Mouse (Mus musculus) testis, postnatal 14 days (tissue): ENCODE measurements around the gene Gas2l1.
A peak's percentile ranks its signal among the peaks of the same experiment; 100 is the strongest.

Experiments used
- DNase-seq: peaks from one replicate; pipeline ENCODE4 v3.0.0; 2021; ENCODE audit warnings: low spot score

Gas2l1 gene

DNA sequence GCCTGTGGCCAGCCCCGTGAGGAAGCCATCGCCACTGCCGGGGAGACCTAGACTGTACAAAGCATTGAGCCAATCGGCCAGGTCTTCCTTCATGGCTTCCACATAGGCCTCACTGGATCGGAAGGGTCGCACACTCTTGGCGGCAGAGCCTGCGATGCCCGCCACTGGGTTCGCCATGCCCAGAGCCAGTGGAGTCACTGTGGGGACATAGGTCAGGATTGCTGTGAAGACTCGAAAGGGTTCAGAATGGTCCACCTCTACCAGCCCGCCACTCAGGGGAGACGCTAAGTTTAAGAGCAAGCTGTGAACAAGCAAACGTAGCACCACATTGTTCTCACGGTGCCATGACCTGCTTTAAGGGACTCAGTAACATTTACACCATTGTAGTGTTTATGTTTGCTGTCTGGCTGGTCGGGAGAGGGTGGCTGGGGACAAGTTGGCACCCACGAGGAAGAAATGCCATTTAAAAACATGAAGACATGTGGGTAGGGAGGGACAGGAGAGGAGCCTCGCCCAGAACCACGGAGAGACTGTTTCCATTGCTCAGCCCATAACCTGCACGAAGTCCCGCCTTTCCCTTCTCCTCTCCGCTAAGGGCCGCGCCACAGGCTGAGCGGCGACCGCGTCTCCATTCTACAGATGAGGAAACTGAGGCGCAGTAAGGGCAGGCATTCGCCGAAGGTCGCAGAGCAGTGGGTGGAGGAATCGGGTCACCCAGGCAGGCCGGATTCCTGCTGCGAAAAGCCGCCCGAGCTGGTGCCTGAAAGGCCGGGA, 658 bp downstream of the Gas2l1 start:
- no peak for DNase-seq

DNA sequence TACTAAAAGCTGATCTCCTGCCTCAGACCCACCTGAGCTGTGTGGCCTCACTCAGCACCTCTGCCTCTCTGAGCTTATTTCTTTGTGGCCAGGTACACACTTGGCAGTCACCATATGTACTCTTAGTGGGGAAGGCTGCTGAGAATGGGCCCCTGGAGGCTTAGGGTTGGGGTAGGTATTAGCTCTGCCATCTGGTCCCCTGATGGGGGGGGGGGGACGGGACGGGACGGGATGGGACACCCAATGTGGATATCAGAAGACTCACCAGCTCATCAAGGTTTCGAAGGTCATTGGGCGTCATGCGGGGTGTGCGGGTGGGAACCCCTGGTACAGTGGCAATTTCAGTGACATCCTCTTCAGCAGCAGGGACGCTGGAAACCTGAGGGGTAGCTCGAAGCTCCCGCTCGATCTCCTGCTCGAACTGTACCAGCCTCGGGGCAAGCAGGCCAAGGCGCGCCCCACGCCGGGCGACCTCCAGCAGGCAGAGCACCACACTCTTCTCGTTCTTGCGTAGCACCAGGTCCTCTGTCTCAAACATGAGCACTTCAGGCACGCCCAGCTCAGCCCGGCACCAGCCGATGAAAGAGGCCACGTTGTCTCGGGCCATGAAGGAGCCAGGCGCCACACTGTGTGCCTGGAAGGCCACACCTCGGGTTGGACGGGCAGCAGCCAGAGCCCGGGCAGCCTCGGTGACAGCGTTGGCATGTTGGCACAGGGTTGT, 1.4 kb downstream of the Gas2l1 start:
- peak; percentile 52 for DNase-seq

DNA sequence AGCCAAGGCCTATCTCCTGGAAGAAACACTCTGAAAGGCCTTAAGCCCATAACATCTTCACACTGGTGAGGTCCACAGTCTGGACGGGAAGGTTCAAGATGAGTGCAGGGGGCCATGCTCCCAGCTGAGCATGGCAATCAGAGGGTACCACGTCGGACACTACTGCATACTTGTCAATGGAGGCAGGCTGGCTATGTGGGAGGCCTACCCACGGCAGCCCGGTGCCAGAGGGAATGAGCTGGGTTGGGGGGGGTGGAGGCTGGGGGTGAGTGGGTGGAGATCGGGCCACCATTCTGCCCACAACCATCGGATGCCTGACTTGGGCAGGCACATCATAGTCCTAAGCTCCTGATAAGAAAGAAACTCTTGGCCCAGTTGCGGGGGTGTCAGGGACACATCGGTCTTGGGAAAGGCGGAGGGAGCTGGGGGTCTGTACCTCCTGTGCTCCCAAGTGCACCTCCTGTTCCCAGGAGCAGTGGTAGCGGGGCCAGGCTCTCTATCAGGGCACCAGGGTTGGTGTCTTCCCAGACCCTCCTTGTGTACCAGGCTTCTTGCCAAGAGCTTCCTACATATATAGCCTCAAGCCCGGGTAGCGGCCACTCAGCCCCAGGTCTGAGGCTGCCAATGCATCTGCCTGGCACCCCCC, 2.1 kb downstream of the Gas2l1 start:
- peak; percentile 88 for DNase-seq

DNA sequence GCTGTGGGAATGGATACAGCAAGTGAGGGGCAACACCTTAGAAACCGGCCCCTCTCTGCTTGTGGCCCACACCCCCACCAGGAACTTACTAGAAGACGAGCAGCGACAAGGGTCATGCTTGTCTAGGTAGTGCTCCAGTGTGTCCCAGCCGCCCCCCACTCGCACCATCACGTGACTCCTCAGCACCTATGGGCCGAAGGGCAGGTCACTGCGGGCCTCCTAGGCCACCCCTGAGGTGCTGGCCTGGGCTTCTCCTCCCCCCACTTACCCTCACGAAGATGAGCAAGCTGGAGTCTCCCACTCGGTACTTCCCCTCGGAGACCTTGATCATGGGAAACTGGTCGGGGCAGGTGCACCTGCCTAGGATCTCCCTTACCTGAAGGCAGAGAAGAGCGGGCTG, 2.8 kb downstream of the Gas2l1 start:
- peak; percentile 58 for DNase-seq

DNA sequence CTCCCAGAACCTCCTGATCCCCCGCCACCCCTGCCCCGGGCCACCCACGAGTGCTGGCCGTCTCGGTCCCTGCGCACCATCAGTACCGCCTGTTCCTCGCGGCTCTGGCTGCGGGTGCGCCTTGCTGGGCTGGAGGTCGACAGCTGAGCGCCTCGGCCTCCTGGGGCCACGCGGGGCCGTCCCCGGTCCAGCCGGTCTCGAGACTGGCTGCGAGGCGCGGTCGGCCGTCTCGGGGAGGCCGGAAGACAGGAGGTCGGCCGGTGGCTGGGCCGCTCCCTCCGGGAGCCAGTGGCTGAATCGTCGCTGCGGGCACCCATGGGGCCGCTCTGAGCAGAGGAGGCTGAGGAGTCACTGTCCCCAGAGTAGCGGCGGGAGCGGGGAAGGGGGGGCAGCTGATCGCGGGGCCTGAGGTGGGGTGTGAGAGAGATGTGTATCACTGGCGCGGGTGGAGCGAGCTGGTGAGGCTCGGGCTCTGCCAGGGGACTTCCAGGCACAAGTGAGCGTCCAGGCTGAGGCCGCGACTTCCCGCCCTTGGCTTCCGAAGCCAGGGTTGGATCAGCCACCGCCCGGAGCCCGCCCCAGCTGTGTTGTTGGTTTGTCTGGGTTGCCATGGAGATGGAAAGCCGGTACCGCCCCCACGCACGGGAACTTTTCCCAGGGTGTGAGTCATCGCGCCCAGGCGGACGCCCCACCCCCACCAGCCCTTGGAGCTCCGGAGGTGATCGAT, 3.6 kb downstream of the Gas2l1 start:
- peak; percentile 91 for DNase-seq

DNA sequence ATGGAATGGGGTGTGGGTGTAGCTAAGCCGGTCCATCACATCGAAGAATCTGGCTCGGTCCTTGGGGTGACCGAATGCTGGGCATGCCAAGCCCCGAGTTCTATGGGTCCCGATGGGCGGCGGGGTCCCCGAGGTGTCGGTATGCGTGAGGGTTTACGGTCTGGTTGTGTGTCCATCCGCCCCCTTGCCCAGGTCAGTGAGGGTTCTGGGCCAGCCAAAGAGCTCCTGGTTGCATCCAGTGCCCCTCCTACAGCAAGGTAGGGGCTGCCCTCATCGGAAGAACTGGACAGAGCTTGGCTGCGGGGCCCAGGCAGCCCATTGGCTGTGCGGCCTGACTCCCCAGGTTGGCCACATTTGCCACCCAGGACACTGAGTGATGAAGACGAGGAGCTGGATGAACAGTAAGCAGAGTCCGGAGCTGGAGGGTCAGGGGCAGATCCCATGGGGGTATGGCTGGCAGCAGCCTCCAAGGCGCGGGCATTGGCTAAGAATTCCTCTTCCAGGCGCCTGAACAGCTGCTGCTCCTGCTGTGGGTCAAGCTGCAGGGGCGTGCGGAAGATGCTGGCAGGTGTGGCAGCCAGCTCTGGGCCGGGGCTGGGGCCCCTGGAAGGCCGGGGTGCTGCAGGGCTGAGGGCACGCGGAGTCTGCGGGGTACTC, 4.2 kb downstream of the Gas2l1 start:
- no peak for DNase-seq

DNA sequence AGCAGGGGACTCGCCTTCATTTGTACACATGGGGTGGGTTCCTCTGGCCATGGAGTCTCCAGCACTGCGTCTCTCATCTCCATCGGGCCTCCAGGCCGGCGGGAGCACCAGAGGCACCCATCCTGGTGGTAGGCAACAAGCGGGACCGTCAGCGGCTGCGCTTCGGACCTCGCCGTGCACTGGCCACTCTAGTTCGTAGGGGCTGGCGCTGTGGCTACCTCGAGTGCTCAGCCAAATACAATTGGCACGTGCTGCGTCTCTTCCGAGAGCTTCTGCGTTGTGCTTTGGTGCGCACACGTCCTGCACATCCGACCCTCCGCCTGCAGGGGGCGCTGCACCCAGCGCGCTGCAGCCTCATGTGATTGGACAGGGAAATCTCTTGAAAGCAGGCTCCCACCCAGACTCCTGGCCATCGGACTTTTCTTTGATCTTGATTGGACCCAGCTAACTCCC, 5.4 kb downstream of the Gas2l1 start:
- peak; percentile 76 for DNase-seq

DNA sequence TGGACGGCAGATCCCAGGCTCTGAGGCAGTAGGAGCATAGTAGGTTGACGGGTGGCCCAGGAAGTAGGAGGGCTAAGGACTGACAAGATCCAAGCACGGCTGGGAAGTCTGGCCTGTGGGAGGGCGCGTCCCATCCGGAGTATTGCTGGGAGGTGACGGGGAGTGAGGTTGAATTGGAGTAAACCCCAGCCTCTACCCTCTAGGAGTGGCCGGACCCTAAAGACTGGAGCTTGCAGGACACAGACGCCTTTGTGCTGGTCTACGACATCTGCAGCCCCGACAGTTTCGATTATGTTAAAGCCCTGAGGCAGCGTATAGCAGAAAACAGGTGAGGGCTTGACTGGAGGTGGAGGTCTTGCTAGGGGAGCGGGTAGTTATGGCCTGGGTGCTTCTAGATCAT, 5.9 kb downstream of the Gas2l1 start:
- DNase-seq, result peak; percentile 45

DNA sequence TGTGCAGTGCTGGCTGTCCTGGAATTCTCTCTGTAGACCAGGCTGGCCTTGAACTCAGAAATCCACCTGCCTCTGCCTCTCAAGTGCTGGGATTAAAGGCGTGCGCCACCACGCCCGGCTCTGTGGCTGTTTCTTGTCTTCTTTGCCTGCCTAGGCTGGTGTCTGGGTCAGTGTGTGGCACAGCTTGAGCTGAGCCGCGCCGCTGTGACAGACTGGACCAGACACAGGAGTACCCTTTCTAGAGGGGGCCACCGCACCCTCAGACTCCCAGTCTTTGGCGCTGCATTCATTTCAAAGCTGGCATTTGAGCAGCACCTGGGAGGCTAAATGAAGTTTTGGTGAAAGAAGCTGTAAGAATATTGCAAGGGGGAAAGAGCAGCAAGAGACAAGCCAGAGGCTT, 6.3 kb downstream of the Gas2l1 start:
- DNase-seq, result no peak

DNA sequence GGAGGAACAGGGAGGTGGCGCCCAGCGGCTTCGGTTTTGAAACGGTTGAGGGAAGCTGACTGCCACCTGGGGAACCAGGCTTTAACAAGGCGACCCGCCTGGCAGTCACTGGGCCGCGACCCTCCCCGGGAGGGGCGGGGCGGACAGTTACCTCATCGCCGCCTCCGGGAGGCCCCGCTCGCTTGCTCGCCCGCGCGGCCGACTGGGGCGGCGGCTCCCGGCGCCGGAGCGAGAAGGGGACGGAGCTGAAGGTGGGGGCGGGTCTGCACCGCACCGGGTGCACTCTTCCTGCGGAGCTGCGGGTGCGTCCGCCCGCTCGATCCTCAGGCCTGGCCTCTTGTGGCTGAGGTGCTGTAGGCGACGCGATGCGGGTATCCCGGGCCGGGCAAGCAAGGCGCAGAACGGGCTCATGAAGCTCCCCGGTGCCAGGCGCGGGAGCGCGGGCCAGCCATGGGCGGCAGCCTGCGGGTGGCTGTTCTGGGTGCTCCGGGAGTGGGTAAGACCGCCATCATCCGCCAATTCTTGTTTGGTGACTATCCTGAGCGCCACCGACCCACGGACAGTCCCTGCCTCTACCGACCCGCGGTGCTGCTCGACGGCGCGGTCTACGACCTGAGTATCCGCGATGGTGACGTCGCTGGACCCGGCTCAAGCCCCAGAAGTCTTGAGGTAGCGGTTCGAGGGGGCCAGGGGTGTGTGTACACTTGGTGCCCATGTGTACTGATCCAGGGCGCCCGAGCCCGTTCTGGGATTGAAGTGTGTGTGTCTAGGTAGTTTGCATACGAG, 7.1 kb downstream of the Gas2l1 start, which contains the start of gene Rasl10a:
Gene Rasl10a (plus strand): TSS at position 273 of the 786 bp plus-strand sequence.
- DNase-seq, result peak; percentile 54

DNA sequence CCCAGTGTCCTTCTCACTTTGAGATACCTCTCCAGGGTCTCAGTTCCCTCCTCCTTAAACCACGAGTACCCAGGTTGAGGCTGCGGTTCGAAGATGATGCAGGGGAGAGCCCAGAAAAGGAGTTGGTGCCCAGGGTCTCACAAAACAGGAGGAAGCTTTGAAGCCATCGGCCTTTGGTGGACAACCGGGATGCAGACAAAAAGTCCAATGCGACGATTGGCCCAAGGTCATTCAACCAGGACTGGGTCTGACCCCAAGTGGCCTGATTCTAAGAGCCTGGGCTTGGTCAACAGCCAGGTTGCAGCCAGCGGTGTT, 7.6 kb downstream of the Gas2l1 start:
- DNase-seq, result no peak

DNA sequence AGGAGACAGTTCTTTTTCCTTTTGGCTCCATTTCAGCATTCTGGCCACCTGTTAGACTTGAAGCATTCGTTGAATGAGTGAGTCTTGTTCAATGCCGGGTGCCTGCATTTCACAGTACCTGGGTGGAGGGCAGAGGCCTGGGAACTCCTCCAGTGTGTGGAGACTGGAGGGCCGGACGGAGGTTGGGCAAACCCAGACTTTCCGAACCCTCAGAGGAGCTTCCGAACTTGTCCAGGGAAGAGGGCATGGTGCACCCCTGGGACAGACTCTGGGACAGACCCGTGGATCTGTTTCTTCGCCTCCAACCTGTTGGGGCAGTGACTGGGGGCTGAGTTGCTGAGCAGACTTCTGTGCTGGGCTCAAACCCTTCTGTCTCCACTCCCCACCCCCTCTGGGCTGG, 8.1 kb downstream of the Gas2l1 start:
- no peak for DNase-seq

DNA sequence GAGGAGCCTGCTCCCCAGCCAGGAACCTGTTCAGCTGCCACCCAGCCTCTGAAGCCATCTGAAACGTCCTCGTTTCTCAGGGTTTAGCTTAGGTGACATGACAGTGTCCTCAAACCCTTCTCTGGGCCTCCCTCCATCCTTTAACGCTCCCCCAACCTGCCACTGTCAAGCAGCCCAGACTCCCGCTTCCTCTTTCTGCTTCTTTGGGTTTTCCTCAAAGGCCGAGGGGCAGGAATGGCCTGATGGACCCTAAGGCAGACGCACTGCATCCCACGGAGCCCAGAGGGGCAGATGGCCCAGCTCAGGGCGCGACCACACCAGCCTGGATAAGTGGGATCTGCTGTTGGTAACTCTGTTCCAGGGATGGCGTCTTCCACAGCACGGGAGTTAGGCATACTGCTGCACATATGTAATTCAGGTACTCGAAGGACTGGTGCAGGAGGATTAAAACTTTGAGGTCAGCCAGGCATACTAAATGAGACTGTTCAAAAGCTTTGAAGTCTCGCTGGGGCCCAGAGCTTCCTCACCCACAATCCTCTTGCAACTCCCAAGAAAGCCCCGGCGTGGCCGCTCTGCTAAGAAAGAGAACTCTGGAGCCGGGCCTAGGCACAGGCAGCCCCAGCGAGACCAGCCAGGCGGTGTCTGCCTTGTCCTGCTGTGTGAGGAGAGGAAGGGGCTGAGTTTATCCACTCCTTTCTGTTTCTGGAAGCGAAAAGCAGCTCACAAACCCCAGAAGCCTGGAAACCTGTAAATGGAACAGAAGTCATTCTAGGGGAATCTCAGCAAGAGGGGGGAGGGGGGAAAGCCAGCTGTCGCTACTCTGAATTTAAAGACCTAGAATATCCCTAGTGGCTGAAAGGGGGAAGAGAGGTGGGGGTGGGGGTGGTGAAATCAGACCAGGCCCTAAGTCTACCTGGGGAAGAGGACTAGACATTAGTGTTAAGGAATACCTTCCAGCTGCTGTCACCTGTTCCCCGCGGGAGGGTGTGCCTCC, 8.9 kb downstream of the Gas2l1 start:
- no peak for DNase-seq

DNA sequence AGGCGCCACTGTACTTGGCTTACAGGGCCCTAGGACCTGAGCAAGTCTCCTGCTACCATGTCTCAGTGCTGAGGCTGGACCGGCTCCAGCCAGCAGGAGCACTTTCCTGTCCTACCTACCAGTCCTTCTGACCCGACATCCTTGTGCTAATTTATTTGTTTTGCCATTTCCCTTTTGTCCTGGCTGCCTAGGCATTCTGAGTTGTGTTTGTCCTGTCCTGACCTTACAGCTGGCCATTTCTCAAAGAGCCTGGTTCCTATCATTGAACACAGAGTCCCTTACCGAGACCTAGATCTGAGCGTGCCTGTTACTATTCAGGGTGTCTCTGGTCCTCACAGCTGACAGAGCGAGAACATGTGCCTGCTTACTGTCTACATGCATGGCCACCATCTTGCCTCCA, 10.3 kb downstream of the Gas2l1 start:
- no peak for DNase-seq

DNA sequence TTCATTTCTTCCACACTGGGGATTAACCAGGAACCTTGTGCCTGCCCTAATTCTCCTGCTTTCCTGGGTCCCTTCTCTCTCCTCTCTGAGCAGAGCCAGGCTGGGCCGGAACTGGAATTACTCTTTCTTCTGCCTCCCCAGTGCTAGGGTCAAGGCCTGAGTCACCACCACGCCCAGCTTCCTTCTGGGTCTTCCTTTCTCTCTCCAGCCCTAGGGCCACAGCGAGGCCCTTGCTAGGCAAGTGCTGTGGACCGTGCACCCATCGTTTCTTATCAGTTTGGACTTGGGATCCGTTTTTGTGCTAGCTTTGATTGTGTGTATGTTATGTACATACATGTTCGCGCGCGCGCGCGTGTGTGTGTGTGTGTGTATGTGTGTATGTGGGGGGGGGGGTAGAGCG, 11.0 kb downstream of the Gas2l1 start:
- DNase-seq, result no peak

DNA sequence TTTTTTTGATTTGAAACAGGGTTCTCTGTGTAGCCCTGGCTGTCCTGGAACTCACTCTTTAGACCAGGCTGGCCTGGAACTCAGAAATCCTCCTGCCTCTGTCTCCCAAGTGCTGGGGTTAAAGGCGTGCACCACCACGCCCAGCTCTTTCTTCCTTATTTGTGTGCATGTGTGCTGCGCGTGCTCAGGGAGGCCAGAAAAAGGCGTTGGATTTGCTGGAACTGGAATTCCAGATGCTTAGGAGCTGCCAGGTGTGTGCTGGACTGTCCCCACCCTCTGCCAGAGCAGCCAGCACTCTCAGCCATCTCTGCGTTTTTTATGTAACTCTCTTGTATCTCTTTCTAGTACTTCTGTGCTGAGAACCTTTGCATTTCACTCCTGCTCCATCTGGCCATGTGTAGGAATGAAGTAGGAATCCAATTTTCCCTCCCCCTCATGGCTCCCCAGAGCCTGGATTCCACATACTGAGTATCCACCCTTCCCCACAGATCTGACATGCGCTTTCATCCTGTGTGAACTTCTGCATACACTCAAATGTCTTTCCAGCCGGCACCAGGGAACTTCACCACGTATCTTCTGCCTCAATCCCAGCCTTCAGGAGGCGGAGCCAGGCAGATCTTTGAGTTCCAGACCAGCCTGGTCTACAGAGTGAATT, 12.8 kb downstream of the Gas2l1 start:
- no peak for DNase-seq

DNA sequence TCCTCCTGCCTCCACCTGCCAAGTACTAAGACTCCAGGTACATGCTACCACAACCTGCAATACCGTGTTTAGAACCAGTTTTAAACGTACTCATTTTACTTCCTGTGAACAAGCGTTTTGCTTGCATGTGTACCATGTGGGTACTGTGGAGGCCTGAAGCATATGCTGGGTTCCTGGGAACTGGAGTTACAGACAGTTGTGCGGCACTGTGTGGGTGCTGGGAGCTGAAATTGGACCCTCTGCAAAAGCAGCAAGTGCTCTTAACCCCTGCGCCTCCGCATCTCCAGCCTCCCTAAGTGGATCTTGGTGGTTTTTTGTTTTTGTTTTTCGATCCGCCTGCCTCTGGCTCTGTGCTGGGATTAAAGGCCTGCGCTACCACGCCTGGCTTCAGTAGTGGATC, 13.5 kb downstream of the Gas2l1 start:
- DNase-seq, result no peak

DNA sequence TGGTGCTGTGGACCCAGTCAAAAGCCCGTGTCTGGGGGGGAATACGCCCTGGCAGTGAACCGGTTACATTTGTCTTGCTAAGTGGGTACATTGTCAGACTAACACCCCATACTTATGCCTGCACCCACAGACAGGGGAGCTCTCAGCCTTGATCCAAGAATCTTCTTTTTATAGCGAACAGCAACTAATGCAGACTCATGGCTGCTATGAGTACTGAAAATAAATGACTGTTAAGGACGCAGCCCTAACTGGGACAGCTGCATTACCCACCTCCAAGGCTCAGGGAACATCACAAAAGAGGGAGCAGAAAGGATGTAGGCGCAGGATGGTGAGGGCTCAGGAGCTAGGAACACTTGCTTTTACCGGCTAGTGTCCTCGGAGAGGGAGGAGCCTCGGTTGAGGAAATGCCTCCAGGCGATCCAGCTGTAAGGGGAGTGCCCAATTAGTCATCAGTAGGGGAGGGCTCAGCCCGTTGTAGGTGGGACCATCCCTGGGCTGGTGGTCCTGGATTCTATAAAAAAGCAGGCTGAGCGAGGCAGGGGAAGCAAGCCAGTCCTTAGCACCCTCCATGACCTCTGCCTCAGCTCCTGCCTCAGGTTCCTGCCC, 18.7 kb downstream of the Gas2l1 start:
- DNase-seq, result no peak
